Mouse (Mus musculus): Measurements from ENCODE around the gene Aftph. TPM values are rescaled to one million over a fixed set of nuclear protein-coding genes. Genes with fewer than 3 reads are reported as not detected.
"Not testable (repeated sequence)": the region's sequence is repeated elsewhere in the genome, so short reads cannot be mapped to it uniquely, and the experiment has no call there.

Gene Aftph
- polyA plus RNA-seq, 1 experiment from 2014 or later, result 36.0 TPM

- H3K36me3 ChIP-seq (ENCODE audit: control insufficient read depth, insufficient read depth, low read length), result no peaks in the 10 kb centered on the region
- no peaks in the 10 kb centered on the region for H3K4me1 ChIP-seq (ENCODE audit: control insufficient read depth, insufficient read depth, low read length)
- ATAC-seq, result no peak
- no peak overlapping the region for H3K27ac ChIP-seq (ENCODE audit: low read length)
- H3K9ac ChIP-seq (ENCODE audit: low read depth, low read length), result no peak overlapping the region
- no peak overlapping the region for H3K4me2 ChIP-seq (ENCODE audit: low read length)
- no peaks in the 10 kb centered on the region for H3K9me3 ChIP-seq (replicated peaks; ENCODE audit: control insufficient read depth, low read length, poor library complexity, severe bottlenecking)
- H3K27me3 ChIP-seq (ENCODE audit: control insufficient read depth, insufficient read depth, low read depth, low read length), result no peaks in the 10 kb centered on the region
- no peak overlapping the region for H3K4me3 ChIP-seq (ENCODE audit: low read depth, low read length)
- 88% methylated on average over 3 of the region's 3 CpGs for WGBS
Measured at GRCm38 (mm10) chr11:20778861-20779563, 37.6 kb upstream of the Aftph start.

GRCm38 (mm10) chr11:20778298-20778697 is 36.9 kb upstream of the Aftph start:
- H3K4me3 ChIP-seq (ENCODE audit: low read depth, low read length), result no peak overlapping the region
- H3K4me1 ChIP-seq (ENCODE audit: control insufficient read depth, insufficient read depth, low read length), result no peaks in the 10 kb centered on the region
- no peak for ATAC-seq
- WGBS, result 80% methylated on average over 1 of the region's 1 CpGs
- no peaks in the 10 kb centered on the region for H3K27me3 ChIP-seq (ENCODE audit: control insufficient read depth, insufficient read depth, low read depth, low read length)
- no peaks in the 10 kb centered on the region for H3K9me3 ChIP-seq (replicated peaks; ENCODE audit: control insufficient read depth, low read length, poor library complexity, severe bottlenecking)
- H3K4me2 ChIP-seq (ENCODE audit: low read length), result no peak overlapping the region
- no peaks in the 10 kb centered on the region for H3K36me3 ChIP-seq (ENCODE audit: control insufficient read depth, insufficient read depth, low read length)
- H3K9ac ChIP-seq (ENCODE audit: low read depth, low read length), result no peak overlapping the region
- no peak overlapping the region for H3K27ac ChIP-seq (ENCODE audit: low read length)

- no peak overlapping the region for H3K9ac ChIP-seq (ENCODE audit: low read depth, low read length)
- no peak overlapping the region for H3K27ac ChIP-seq (ENCODE audit: low read length)
- no peaks in the 10 kb centered on the region for H3K9me3 ChIP-seq (replicated peaks; ENCODE audit: control insufficient read depth, low read length, poor library complexity, severe bottlenecking)
- H3K4me3 ChIP-seq (ENCODE audit: low read depth, low read length), result no peak overlapping the region
- ATAC-seq, result no peak
- H3K4me1 ChIP-seq (ENCODE audit: control insufficient read depth, insufficient read depth, low read length), result no peaks in the 10 kb centered on the region
- no peaks in the 10 kb centered on the region for H3K27me3 ChIP-seq (ENCODE audit: control insufficient read depth, insufficient read depth, low read depth, low read length)
- no peaks in the 10 kb centered on the region for H3K36me3 ChIP-seq (ENCODE audit: control insufficient read depth, insufficient read depth, low read length)
- no peak overlapping the region for H3K4me2 ChIP-seq (ENCODE audit: low read length)
Measured at GRCm38 (mm10) chr11:20776668-20777067, 35.3 kb upstream of the Aftph start.

- no peaks in the 10 kb centered on the region for H3K4me1 ChIP-seq (ENCODE audit: control insufficient read depth, insufficient read depth, low read length)
- no peaks in the 10 kb centered on the region for H3K9me3 ChIP-seq (replicated peaks; ENCODE audit: control insufficient read depth, low read length, poor library complexity, severe bottlenecking)
- H3K9ac ChIP-seq (ENCODE audit: low read depth, low read length), result no peak overlapping the region
- no peak for ATAC-seq
- H3K4me3 ChIP-seq (ENCODE audit: low read depth, low read length), result no peak overlapping the region
- 83% methylated on average over 1 of the region's 1 CpGs for WGBS
- no peaks in the 10 kb centered on the region for H3K36me3 ChIP-seq (ENCODE audit: control insufficient read depth, insufficient read depth, low read length)
- no peak overlapping the region for H3K27ac ChIP-seq (ENCODE audit: low read length)
- no peaks in the 10 kb centered on the region for H3K27me3 ChIP-seq (ENCODE audit: control insufficient read depth, insufficient read depth, low read depth, low read length)
- H3K4me2 ChIP-seq (ENCODE audit: low read length), result no peak overlapping the region
Measured at GRCm38 (mm10) chr11:20772642-20773041, 31.3 kb upstream of the Aftph start.

GRCm38 (mm10) chr11:20771827-20772226 is 30.4 kb upstream of the Aftph start:
- not testable (repeated sequence) for H3K4me3 ChIP-seq (ENCODE audit: low read depth, low read length); H3K27ac ChIP-seq (ENCODE audit: low read length); H3K4me1 ChIP-seq (ENCODE audit: control insufficient read depth, insufficient read depth, low read length); H3K36me3 ChIP-seq (ENCODE audit: control insufficient read depth, insufficient read depth, low read length); ATAC-seq; H3K4me2 ChIP-seq (ENCODE audit: low read length); H3K9me3 ChIP-seq (replicated peaks; ENCODE audit: control insufficient read depth, low read length, poor library complexity, severe bottlenecking); H3K27me3 ChIP-seq (ENCODE audit: control insufficient read depth, insufficient read depth, low read depth, low read length); H3K9ac ChIP-seq (ENCODE audit: low read depth, low read length)
- WGBS, result 89% methylated on average over 9 of the region's 9 CpGs

- H3K4me1 ChIP-seq (ENCODE audit: control insufficient read depth, insufficient read depth, low read length); H3K36me3 ChIP-seq (ENCODE audit: control insufficient read depth, insufficient read depth, low read length); H3K4me3 ChIP-seq (ENCODE audit: low read depth, low read length); H3K27me3 ChIP-seq (ENCODE audit: control insufficient read depth, insufficient read depth, low read depth, low read length); H3K9me3 ChIP-seq (replicated peaks; ENCODE audit: control insufficient read depth, low read length, poor library complexity, severe bottlenecking); H3K27ac ChIP-seq (ENCODE audit: low read length); ATAC-seq; H3K4me2 ChIP-seq (ENCODE audit: low read length); H3K9ac ChIP-seq (ENCODE audit: low read depth, low read length): not testable (repeated sequence)
- 93% methylated on average over 10 of the region's 10 CpGs for WGBS
Measured at GRCm38 (mm10) chr11:20761984-20762383, 20.6 kb upstream of the Aftph start.

GRCm38 (mm10) chr11:20750573-20750972 is 9.2 kb upstream of the Aftph start:
- WGBS, result 87% methylated on average over 2 of the region's 2 CpGs

GRCm38 (mm10) chr11:20743353-20743752 is 2.0 kb upstream of the Aftph start:
- Histone ChIP-seq H3K4me1 (ENCODE audit: control insufficient read depth, insufficient read depth, low read length) (peaks cover 9% of the 10 kb centered on the region), H3K9ac (ENCODE audit: low read depth, low read length) (no peak overlapping the region), H3K27ac (ENCODE audit: low read length) (no peak overlapping the region), H3K36me3 (ENCODE audit: control insufficient read depth, insufficient read depth, low read length) (no peaks in the 10 kb centered on the region), H3K4me2 (ENCODE audit: low read length) (no peak overlapping the region), H3K4me3 (ENCODE audit: low read depth, low read length) (no peak overlapping the region), H3K9me3 (replicated peaks; ENCODE audit: control insufficient read depth, low read length, poor library complexity, severe bottlenecking) (no peaks in the 10 kb centered on the region), H3K27me3 (ENCODE audit: control insufficient read depth, insufficient read depth, low read depth, low read length) (no peaks in the 10 kb centered on the region)
- no peak for ATAC-seq

More at GRCm38 (mm10) chr11:20750573-20750972, 9.2 kb upstream of the Aftph start:
- H3K4me3 ChIP-seq (ENCODE audit: low read depth, low read length), result no peak overlapping the region
- no peaks in the 10 kb centered on the region for H3K36me3 ChIP-seq (ENCODE audit: control insufficient read depth, insufficient read depth, low read length)
- H3K4me2 ChIP-seq (ENCODE audit: low read length), result no peak overlapping the region
- no peaks in the 10 kb centered on the region for H3K27me3 ChIP-seq (ENCODE audit: control insufficient read depth, insufficient read depth, low read depth, low read length)
- H3K27ac ChIP-seq (ENCODE audit: low read length), result no peak overlapping the region
- no peak overlapping the region for H3K9ac ChIP-seq (ENCODE audit: low read depth, low read length)
- peaks cover 10% of the 10 kb centered on the region for H3K9me3 ChIP-seq (replicated peaks; ENCODE audit: control insufficient read depth, low read length, poor library complexity, severe bottlenecking)
- ATAC-seq, result no peak
- H3K4me1 ChIP-seq (ENCODE audit: control insufficient read depth, insufficient read depth, low read length), result no peaks in the 10 kb centered on the region

- Histone ChIP-seq H3K9me3 (replicated peaks; ENCODE audit: control insufficient read depth, low read length, poor library complexity, severe bottlenecking) (no peaks in the 10 kb centered on the region), H3K4me1 (ENCODE audit: control insufficient read depth, insufficient read depth, low read length) (peaks cover 9% of the 10 kb centered on the region), H3K9ac (ENCODE audit: low read depth, low read length) (peak overlapping the region; percentile 74), H3K4me3 (ENCODE audit: low read depth, low read length) (peak overlapping the region; percentile 96), H3K27ac (ENCODE audit: low read length) (peak overlapping the region; percentile 96), H3K36me3 (ENCODE audit: control insufficient read depth, insufficient read depth, low read length) (no peaks in the 10 kb centered on the region), H3K27me3 (ENCODE audit: control insufficient read depth, insufficient read depth, low read depth, low read length) (no peaks in the 10 kb centered on the region), H3K4me2 (ENCODE audit: low read length) (peak overlapping the region; percentile 70)
- peak; percentile 7; the same call in 1 of the 2 replicates for ATAC-seq
- WGBS, result under 1% methylated on average over 9 of the region's 9 CpGs
Measured at GRCm38 (mm10) chr11:20742361-20742897, 1.0 kb upstream of the Aftph start.
